Mouse (Mus musculus) neutrophil, adult 5-6 weeks (primary cell): ENCODE data around the gene Gm20388. TPM values are rescaled to one million over a fixed set of nuclear protein-coding genes. Genes with fewer than 3 reads are reported as not detected.

Source experiments
- ATAC-seq: fragments of 151-379, 151-347 bp; 2 replicates; pipeline ENCODE4 v1.8.0; 2017; ENCODE audit warnings: mild to moderate bottlenecking, moderate TSS enrichment; ENCODE audit not compliant: insufficient number of reproducible peaks, poor library complexity, low FRiP score, severe bottlenecking; ENCODE audit errors: extremely low read depth
- total RNA-seq: library from RNA; stranded (forward); fragments of 200-1000 nt; gene quantifications from 2 replicates; pipeline ENCODE4 v1.2.3, GENCODE M21; 2017

Gene Gm20388
- total RNA-seq, 1 experiment from 2014 or later, result 10.8 TPM

- ATAC-seq, result no peak
These were observed 4178.4 kb downstream of the Gm20388 start for GRCm38 (mm10) chr8:124089016-124089415.

DNA sequence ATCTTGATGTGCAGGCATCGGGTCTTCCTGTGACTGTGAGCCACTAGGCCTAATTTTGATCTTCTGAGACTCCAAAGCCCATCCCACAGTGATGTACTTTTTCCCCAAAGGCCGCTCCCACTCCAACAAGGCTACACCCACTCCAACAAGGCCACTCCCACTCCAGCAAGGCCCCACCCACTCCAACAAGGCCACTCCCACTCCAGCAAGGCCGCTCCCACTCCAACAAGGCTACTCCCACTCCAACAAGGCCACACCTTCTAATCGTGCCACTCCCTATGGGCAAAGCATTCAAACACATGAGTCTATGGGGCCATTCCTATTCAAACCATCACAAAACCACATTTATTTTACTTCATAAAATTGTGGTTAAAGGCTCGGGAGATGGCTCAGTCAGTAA is 4179.8 kb downstream of the Gm20388 start:
- ATAC-seq, result no peak

- ATAC-seq, result no peak
These were observed 4188.4 kb downstream of the Gm20388 start for GRCm38 (mm10) chr8:124098953-124099622.

DNA sequence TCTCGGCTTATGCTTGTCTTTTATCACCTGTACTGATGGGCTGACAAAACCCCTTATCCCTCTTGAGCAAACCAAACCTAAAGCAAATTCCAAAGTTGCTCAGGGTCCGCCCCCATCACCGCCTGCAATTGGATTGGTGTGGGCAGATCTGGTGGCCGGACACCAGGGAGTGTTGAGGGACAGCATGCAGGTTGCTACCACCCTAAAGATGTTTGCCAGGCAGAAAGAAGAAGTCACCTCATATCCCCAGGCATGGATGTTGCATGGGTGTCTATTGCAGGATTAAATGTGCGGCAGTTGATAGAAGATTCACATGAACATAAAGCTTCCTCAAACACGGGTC is 4189.0 kb downstream of the Gm20388 start:
- no peak for ATAC-seq

GRCm38 (mm10) chr8:124105869-124106268 is 4195.2 kb downstream of the Gm20388 start:
- no peak for ATAC-seq

DNA sequence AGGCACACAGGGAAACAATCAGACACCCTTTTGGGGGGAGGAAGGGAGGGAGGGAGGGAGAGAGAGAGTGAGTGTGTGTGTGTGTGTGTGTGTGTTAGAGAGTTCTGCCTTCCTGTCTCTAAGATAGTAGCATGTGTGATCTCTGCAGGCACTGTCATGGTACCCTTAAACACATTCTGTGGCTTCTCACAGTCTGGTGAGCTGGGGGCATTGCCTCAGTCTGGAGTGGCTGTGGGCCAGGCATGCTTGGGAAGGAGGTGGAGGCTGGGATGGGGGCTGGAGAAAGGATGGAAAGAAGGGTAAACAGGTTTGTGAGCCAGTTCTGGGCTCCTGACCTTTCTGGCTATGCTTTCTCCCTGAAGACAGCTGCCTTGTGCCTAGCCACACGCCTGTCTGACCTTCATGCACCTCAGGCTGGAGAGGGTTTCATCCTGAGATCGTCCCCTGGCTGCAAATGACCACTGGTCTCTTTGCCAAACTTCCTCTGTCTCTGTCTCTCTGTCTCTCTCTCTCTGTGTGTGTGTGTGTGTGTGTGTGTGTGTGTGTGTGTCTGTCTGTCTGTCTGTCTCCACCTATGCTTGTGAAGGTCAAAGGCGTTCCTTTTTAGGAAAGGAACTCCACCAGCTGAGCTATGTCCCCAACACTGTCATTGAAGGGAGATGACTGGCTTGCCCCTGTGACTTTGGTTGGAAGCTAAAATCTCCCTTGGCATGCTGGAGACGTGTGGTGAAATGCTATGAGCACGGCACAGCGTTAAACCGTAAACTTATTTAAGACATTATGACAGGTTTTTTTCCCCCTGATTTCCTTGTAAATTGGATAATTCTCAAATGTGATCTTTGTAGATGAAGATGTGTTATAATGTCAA is 4195.9 kb downstream of the Gm20388 start:
- ATAC-seq, result no peak

- no peak for ATAC-seq
These were observed 4202.5 kb downstream of the Gm20388 start for GRCm38 (mm10) chr8:124113108-124113507.

DNA sequence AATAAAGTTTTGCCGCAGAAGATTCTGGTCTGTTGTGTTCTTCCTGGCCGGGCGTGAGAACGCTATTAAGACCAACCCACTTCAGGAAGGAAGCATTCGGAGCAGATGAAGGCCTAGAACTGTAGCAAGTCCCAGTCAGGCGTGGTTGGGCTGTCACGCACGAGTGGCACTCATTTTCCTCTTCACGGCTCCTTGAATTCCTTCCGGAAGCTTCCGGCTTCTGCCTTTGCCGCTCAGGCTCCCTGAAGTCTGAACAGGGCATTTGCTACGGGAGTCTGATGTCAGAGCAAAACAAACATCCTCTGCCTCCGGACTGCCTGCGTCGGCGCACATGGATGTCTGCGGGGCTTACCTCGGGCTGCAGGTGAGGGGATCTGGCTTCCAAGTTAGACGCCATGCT is 4214.6 kb downstream of the Gm20388 start:
- no peak for ATAC-seq

GRCm38 (mm10) chr8:124137261-124137660 is 4226.6 kb downstream of the Gm20388 start:
- no peak for ATAC-seq

GRCm38 (mm10) chr8:124140211-124140790 is 4229.7 kb downstream of the Gm20388 start:
- no peak for ATAC-seq

GRCm38 (mm10) chr8:124140868-124141431 is 4230.3 kb downstream of the Gm20388 start:
- no peak for ATAC-seq

DNA sequence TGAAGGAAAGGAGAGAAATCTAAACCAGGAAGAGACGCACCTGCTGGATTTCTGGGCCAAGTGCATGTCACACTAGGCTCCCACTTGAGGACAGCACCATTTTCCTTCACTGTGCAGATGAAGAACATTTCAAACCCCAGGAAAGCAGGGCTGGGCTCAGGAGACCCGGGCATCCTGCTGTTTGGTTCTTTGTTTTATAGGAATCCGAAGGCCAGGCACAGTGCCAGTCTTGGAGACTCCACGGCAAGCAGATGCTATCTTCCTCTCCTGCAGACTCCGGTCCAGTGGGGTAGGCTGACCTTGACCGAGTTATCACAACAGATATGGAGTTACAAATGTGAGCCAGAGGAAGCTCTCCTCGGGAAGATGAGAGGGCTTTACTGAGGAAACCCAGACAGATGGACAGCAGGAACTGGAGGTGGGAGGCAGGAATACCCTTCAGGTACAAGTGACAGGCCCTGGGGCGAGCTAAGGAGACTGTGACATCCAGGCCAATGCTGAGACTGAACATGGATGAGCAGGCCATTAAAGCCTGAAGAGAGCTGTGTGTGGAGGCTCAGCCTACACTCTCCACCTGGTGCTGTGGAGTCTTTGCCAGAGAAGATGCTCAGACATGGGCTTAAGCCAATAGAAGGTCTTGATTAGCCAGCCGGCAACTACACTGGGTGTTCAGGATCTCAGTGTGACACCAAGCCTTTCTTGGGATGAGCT is 4231.2 kb downstream of the Gm20388 start:
- ATAC-seq, result no peak

DNA sequence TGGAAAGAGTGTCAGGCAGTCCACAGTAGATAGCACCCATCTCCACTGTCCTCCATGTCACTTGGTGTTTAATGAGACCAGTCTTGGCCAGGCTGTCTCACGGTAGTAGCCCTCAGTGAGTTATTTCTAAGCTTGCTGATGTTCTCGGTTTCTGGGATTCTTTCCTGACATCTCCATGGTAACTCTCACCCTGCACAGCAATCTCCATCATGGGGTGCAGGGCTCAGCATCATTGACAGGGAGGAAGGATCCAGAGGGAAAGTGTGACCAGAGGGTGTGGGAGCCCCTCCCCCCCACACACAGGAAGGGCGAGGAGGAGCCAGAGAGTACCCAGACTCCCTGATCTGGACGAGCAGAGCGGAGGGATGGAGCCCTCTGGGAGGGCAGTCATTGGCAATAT is 4232.4 kb downstream of the Gm20388 start:
- no peak for ATAC-seq

GRCm38 (mm10) chr8:124143871-124144618 is 4233.4 kb downstream of the Gm20388 start:
- ATAC-seq, result no peak

DNA sequence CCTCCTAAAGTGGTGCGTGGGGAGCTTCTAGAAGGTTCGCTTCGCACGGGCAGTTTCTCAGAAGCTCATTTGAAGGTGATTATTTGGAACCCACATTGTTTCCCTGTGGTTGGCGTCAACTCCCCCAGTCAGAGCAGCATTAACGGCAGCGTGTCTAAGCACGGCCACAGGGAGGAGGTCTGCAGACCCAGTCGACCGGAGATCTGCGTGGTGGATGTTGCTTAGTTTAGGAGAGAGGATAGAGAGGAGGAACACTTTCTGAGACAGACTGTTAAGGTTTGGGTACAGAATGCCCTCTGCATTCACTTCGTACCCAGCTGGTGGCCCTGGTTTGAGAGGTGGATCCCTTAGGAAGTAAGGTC is 4234.0 kb downstream of the Gm20388 start:
- no peak for ATAC-seq

DNA sequence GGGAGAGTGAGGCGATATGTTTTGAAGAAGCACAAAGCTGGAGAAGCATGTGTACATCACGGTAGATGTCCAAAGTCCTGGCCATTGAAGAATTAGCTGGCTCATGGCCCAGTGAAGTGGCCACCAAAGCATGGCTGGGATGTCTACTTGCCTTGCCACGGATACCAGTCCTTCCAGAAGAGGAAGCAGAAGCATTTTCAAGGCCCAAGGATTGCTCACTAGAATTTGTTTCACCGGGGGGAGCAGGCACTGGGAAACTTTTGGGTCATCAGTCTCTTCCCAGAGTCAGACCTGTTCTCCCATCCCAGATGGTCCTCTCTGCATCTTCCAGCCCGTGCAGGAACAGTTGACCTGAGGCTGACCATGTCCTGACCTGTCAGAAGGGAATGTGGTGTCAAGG is 4235.6 kb downstream of the Gm20388 start:
- ATAC-seq, result no peak

DNA sequence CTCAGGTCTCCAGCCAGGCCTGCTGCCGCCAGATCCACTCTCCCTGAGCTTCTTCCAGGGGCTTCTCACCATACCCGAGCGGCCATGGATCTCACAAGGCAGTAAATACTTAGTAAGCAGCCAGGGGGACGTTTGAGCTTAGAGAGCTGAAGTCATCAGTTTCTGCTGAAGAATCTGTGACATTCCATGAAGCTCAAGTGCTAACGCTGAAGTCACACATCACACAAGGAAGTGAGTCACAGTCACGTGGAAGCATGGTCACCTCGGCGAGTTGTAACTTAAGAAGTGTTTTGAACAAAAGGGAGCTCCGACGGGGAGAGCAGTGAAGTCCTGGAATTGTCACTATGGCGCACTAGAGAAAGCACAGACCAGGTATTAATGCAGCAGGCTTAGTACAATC is 4239.4 kb downstream of the Gm20388 start:
- ATAC-seq, result no peak

DNA sequence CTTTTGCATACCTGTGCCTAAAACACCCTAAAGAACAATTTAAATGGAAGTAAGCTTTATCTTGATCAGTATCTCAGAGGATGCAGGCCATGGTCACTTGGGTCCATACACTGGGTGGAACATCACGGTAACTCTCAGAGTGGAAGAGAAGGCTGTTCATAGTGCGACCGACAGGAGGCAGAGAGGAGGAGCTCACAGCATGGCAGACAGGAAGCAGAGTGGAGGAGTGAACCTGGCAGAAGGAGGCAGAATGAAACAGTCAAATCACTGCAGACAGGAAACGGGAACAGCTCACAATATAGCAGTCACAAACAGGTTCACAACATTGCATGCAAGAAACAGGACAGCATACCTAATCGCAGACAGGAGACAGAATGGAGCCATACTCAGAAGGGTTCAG is 4239.9 kb downstream of the Gm20388 start:
- ATAC-seq, result no peak

DNA sequence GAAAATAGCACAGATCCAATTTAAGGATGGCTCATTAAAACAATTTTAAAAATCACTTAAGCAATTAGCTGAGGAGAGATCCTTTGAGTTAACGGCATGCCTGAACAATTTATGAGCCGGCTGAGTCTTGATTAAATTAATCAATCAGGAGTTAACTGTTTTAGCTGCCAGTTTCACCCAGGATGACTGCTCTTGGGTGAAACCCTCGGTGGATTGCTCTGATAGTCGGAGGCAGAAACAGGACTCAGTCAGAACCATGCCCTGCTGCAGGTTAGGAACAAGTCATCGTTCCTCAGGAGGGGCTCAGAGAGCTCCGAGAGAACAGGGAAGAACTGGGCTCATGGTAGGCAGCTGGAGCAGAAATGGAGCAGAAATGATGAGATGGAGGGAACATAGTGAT is 4241.2 kb downstream of the Gm20388 start:
- no peak for ATAC-seq
